Mouse (Mus musculus): ENCODE measurements around the gene Trp53rkb. TPM values are rescaled to one million over a fixed set of nuclear protein-coding genes. Genes with fewer than 3 reads are reported as not detected.

Trp53rkb gene
- 2.7 and 5.9 TPM in 2 replicates for polyA plus RNA-seq (2012; ENCODE audit: low replicate concordance)

DNA sequence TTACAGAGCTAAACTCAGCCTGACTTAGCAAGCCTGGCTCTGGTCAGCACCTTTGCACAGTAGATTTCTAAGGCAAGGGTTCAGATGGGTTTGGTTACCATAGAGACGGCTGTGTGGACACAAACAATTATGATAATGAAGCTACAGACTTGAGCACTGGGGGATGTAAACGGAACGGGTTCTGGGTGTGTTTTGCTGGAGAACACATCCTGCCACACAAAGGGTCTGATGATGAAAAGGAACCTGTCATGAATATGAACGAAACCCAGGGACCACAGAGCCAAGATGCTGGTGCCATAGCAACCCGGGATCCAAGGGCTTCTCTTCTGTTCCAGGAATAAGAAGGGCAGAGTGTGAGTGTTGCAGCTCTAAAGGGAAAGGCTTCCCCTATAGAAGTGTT, at the start of gene Trp53rkb:
Trp53rkb (plus strand) TSS at position 177 of the 400 bp plus-strand sequence.

DNA sequence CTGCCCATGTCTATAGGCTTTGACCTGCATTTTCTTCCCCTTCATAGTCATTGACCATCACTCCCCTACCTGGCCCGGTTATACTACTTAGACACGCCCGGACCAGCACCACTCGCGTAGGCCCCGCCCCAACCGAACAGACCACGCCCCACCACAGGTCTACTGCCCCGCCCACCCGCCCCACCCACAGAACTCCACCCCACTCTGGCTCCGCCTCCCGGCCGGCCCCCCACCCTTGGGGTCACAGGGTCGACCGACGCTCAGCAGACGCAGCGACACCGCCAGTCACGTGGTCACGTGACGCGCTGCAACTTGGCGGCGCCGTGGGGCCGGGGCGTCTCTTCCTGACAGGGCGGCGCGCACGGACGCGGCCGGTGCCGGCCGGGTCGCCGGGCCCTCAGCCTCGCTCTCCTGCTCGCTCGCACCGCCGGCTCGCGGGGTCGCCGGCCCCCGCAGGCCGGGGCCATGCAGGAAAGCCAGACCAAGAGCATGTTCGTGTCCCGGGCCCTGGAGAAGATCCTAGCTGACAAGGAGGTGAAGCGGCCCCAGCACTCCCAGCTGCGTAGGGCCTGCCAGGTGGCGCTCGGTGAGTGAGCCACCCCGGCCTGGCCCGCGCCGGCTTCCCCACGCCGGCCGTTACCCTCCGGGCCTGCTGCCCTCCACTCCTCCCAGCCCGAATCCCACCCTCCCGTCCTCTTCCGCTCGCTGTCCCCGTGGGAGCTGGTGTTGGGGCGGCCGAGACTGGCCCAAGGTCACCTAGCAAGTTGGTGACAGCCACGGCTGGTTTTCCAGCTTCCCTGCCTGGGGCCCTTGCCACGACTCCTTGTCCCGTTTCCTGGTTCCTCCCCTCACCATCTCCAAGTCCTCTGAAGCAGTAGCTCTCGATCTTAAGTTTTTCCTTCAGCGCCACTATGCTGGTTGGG, 13.2 kb downstream of the Trp53rkb start, which contains the start of gene Arfgef2:
Arfgef2 (plus strand) TSS at position 339 of the 923 bp plus-strand sequence.

Other genes with a start within 250 kb of the Trp53rkb start
- gene Prex1, start 78.7 kb upstream of the Trp53rkb start, polyA plus RNA-seq (2012; ENCODE audit: low replicate concordance): 20.4 and 36.1 TPM in 2 replicates
- gene Arfgef2, start 13.1 kb downstream of the Trp53rkb start, polyA plus RNA-seq (2012; ENCODE audit: low replicate concordance): 6.2 and 7.2 TPM in 2 replicates
- 1.3 and 17.8 TPM in 2 replicates for gene Cse1l, start 113.5 kb downstream of the Trp53rkb start, polyA plus RNA-seq (2012; ENCODE audit: low replicate concordance)
- gene Stau1, start 203.8 kb downstream of the Trp53rkb start, polyA plus RNA-seq (2012; ENCODE audit: low replicate concordance): 12.2 and 39.7 TPM in 2 replicates
- gene Ddx27, start 222.7 kb downstream of the Trp53rkb start, polyA plus RNA-seq (2012; ENCODE audit: low replicate concordance): 37.7 and 100 TPM in 2 replicates

All from leukemia stem cell, adult 10-12 weeks (primary cell).